Mouse (Mus musculus): ENCODE measurements around the gene Sntb2.

Gene Sntb2

GRCm38 (mm10) chr8:107035641-107036040 lies 100.1 kb downstream of the Sntb2 start:
- no peak for DNase-seq (ENCODE audit: low spot score in 2 of 2)

- no peak for DNase-seq (ENCODE audit: low spot score in 2 of 2)
These were observed 101.1 kb downstream of the Sntb2 start for GRCm38 (mm10) chr8:107036626-107037025.

- no peak for DNase-seq (ENCODE audit: low spot score in 2 of 2)
These were observed 105.1 kb downstream of the Sntb2 start for GRCm38 (mm10) chr8:107040632-107041031.

- DNase-seq (ENCODE audit: low spot score in 2 of 2), result no peak
These were observed 109.9 kb downstream of the Sntb2 start for GRCm38 (mm10) chr8:107045478-107045877.

DNA sequence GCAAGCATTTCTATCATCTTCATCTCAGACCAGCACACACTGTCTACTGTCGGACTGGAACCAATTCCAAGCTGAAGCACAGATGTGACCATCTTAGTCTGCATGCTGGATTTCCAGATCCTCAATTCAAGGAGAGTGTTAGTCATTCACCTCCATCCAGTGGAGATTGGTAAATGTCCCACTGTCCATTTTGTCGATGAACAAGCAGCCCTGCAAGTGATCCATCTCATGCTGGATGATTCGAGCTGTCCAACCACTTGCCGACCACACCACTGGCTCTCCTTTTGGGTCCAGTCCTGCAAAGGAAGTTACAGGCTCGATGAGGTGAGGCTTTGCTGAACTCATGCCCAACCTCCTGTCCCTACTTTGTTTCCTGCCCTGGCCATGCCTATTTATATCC lies 111.4 kb downstream of the Sntb2 start:
- no peak for DNase-seq (ENCODE audit: low spot score in 2 of 2)

- DNase-seq (ENCODE audit: low spot score in 2 of 2), result peak; percentile 79 to 80
These were observed 112.8 kb downstream of the Sntb2 start, which contains the start of gene Pdf for GRCm38 (mm10) chr8:107048061-107048941. TSS of gene Pdf (minus strand) at chr8:107048614.

GRCm38 (mm10) chr8:107049480-107049879 lies 113.9 kb downstream of the Sntb2 start:
- DNase-seq (ENCODE audit: low spot score in 2 of 2), result no peak

- no peak for DNase-seq (ENCODE audit: low spot score in 2 of 2)
These were observed 116.5 kb downstream of the Sntb2 start for GRCm38 (mm10) chr8:107052046-107052445.

DNA sequence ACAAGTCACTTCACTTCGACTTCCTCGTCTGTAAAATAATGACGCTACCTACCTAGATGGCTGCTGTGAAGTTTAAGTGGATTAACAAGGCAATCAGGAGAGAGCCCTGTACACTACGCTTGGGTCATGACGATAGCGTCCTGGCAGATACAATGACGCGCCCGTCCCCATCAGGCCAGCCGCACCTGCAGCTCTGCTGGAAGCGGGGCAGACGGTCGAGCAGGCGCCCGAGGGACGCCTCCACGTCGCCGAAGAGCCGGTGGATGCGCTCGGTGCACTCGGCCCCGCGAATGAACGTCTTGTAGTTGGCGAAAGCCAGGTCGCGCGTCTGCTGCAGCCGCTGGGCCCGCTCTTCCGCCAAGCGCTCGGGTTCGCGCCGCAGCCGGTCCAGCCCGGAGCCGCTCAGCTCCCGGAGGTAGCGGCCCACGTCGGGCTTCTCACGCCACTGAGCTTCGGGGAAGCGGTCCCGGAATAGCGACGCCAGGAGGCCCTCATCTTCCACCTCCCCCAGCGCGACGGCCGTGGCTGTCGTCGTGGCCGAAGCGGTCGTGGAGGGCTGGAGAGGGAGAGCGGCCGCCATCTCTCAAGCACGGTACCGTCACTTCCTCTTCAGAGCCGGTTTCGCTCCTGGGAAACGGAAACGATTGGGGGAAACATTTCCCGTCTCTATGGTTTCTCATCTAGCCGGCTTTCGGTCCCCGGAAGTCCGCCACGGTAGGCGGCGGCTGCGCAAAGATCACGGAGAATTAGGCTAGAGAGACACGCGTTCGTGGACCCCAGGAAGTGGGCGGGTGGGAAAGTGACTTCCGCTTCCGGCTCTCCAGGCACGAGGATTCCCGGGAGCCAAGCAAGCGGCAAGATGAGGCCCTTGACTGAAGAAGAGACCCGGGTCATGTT lies 120.8 kb downstream of the Sntb2 start, which contains the start of the genes Cog8 and Nip7:
Cog8 (minus strand) TSS at position 614 of the 897 bp plus-strand sequence.
Nip7 (plus strand) TSS at position 802 of the 897 bp plus-strand sequence.
- DNase-seq (ENCODE audit: low spot score in 2 of 2), result peak; percentile 93

DNA sequence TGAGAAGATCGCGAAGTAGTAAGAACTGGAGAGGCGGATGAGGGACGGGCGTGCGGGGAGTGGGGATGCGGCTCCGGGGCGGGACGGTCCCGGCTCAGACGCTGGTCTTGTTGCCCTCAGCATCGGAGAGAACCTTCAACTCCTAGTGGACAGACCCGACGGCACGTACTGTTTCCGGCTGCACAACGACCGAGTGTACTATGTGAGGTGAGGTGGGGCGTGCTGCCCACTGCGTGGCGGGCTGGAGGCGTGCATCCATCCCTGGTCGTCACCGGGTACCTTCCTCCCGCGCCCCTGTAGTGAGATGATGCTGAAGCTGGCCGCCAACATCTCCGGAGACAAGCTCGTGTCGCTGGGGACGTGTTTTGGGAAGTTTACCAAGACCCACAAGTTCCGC lies 121.4 kb downstream of the Sntb2 start:
- no peak for DNase-seq (ENCODE audit: low spot score in 2 of 2)

DNA sequence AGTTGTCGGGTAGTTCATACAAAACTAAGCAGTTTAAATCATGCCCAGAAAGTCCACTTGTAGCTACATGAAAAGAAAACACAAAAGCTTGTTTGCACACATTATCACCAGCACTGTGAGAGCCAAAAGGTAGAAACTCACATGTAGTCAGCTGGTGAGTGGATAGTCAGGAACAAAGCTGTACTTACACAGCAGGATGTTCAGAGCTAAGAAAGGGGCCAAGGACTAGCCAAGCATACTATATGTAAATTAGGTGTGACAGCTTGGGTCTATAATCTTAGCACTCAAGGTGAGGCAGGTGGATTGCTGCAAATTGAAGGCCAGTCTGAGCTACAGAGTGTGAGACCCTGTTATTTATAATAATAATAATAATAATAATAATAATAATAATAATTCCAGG lies 127.1 kb downstream of the Sntb2 start:
- no peak for DNase-seq (ENCODE audit: low spot score in 2 of 2)

GRCm38 (mm10) chr8:107065511-107066496 lies 130.3 kb downstream of the Sntb2 start, which contains the start of gene Tmed6:
TSS of gene Tmed6 (minus strand) at chr8:107065644.
- DNase-seq (ENCODE audit: low spot score in 2 of 2), result no peak
